Mouse (Mus musculus) embryo, embryonic 10.5 days (tissue): Measurements from ENCODE around the gene Fam24a.

ENCODE experiments used
- DNase-seq: peaks from one replicate; pipeline ENCODE4 v3.0.0-alpha.2; 2015; ENCODE audit warnings: low spot score

The Fam24a gene

DNA sequence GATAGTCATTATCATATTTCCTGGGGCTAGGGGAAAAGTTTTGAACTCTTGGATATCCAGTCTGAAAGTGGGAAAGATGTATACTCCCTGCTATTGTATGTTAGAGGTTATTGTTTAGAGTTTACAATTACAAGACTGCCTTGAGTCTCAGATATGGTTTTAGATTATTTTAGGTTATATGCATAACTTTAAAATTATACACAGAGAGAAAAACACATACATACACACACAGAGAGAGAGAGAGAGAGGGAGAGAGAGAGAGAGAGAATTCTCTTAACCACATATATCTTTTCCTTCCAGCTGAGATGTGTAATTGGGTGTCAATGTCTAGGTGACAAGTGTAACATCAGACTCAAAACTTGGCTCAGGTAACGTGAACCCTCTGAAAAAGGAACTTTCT, at the start of gene Fam24a:
Gene Fam24a (plus strand): TSS at position 301 of the 400 bp plus-strand sequence.
- no peak for DNase-seq

- peak; percentile 4 for DNase-seq
Observed at GRCm38 (mm10) chr7:131297151-131297550, 36.5 kb upstream of the Fam24a start.

GRCm38 (mm10) chr7:131303340-131303739, 30.3 kb upstream of the Fam24a start:
- no peak for DNase-seq

- no peak for DNase-seq
Observed at GRCm38 (mm10) chr7:131306733-131307132, 26.9 kb upstream of the Fam24a start.

DNA sequence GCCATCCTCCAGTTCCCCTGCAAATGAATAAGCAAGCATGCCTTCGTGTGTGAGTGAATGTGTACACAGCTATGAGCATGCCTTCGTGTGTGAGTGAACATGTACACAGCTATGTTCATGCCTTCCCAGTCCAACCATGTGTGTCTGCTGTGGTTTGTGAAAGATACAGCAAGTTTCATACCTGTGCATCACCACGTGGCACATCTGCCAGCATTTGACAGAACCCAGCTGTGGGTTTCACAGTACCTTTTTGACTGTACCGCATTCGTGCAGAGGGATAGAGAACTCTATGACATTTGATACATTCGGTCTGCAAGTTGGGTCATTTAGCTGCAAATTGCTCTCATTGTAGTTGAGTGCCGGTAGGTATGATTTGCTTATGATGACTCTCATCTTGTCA, 19.2 kb upstream of the Fam24a start:
- DNase-seq = no peak

- peak; percentile 2 for DNase-seq
Observed at GRCm38 (mm10) chr7:131317587-131317986, 16.1 kb upstream of the Fam24a start.

GRCm38 (mm10) chr7:131318340-131318739, 15.3 kb upstream of the Fam24a start:
- DNase-seq = no peak

GRCm38 (mm10) chr7:131322192-131322591, 11.5 kb upstream of the Fam24a start, which contains the start of gene Cuzd1:
Gene Cuzd1, minus strand, starts transcription at chr7:131322292.
- DNase-seq = no peak

- no peak for DNase-seq
Observed at GRCm38 (mm10) chr7:131327054-131327453, 6.6 kb upstream of the Fam24a start.

GRCm38 (mm10) chr7:131329416-131329815, 4.2 kb upstream of the Fam24a start, which contains the start of gene Fam24b:
Gene Fam24b, minus strand, starts transcription at chr7:131329516.
- DNase-seq = no peak

- no peak for DNase-seq
Observed at GRCm38 (mm10) chr7:131331688-131332087, 2.0 kb upstream of the Fam24a start.

DNA sequence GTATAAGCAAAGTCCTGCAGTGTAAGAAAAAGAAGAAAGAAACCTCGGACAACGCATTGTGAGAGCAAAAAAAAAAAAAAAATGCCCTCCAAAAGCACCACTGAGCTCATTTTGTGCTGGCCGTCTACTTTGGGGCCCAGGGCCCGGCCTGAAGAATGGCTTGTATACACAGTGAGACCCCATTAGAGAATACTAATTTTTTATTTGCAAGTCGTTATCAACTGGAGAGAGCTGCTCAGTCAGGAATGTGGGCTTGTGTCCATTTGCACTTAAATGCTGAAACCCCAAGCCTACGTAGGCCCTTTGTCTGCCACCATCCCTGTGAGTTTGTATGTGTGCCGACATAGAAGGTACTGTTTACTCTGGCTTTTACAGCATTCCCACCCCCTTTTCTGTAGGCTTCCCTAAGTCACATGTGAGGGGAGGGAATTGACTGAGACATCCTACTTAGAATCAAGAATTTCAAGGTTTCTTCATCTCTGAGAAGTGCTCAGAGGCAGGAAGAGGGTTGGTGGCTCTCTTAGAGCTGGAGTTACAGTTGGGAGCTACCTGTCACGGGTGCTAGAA, 3.9 kb downstream of the Fam24a start:
- DNase-seq = no peak

- no peak for DNase-seq
Observed at GRCm38 (mm10) chr7:131345856-131346541, 12.3 kb downstream of the Fam24a start.

- no peak for DNase-seq
Observed at GRCm38 (mm10) chr7:131356105-131356504, 22.4 kb downstream of the Fam24a start.

DNA sequence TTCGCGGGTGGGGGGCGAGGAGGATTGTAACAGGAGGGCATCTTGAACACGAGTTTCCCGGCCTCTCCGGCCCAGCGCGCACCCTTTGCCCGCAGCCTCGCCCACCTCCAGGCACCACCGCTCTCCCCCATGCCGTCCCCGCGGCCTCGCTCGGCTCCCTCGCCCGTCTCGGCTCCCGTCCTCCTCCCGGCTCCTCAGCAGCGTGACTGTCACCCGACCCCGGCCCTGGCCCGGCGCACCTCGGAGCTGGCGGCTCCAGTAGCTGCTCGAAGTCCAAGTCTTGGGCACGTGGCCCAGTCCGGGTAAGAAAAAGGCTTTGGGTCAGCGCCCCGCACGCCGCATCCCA, 28.6 kb downstream of the Fam24a start:
- DNase-seq = no peak

- DNase-seq = peak; percentile 99
Observed at GRCm38 (mm10) chr7:131362615-131363300, 29.1 kb downstream of the Fam24a start, which contains the start of gene 2310057M21Rik. Gene 2310057M21Rik, minus strand, starts transcription at chr7:131362759.

- no peak for DNase-seq
Observed at GRCm38 (mm10) chr7:131364131-131364530, 30.5 kb downstream of the Fam24a start.

DNA sequence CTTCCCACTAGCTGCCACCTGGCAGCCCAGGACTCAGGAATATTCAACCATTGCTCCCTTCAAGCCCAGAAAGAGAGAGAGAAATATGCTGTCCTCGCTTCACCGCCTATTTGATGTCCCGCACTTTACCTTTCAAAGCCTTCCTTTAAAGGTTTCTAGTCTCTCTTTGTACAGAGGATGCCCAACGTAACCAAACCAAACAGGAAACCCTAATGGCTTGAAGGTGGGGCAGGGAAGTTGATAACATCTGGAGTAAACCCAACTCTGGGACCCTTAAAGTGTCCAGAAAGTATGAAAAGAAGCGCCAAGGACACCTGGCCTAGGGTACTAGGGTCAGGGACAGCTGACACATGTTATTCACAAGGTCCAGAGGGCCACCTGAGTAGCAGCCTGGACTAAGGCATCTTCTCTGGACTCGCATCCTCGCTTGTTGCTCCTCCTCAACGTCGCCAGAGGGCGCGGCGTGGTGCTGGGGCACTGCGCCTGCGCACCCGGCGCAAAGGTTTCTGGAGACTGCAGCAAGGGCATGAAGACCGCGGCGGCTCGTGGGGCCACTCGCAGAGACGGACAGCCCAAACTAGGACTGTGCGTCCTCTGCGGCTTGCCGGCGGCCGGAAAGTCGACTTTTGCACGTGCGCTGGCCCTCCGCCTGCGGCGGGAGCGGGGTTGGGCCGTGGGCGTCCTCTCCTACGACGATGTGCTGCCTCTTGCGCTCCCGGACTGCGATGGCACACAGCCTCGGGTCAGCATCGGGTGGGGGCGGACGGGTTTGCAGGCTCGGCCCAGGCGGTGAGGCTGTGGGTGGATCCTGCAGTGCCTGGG, 37.2 kb downstream of the Fam24a start, which contains the start of gene Pstk:
Gene Pstk (plus strand): TSS at position 494 of the 822 bp plus-strand sequence.
- DNase-seq = peak; percentile 94

DNA sequence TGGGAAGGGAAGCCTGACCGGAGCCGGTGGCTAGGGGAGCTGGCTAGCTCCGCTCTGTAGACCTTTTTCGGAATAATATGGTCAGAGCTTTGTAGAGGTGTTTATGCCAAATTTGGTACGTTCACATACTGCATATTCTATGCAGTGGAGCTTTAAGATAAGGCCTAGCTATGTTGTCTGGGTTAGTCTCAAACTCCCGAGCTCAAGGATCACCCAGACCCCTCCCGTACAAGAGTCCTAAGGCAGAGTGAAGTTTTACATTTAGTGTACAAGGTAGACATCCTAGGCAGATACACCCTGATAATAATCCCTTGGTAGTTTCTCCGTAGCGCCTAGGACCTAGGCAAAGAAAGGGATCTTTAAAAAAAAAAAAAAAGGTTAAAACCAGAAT, 37.8 kb downstream of the Fam24a start:
- DNase-seq = no peak

DNA sequence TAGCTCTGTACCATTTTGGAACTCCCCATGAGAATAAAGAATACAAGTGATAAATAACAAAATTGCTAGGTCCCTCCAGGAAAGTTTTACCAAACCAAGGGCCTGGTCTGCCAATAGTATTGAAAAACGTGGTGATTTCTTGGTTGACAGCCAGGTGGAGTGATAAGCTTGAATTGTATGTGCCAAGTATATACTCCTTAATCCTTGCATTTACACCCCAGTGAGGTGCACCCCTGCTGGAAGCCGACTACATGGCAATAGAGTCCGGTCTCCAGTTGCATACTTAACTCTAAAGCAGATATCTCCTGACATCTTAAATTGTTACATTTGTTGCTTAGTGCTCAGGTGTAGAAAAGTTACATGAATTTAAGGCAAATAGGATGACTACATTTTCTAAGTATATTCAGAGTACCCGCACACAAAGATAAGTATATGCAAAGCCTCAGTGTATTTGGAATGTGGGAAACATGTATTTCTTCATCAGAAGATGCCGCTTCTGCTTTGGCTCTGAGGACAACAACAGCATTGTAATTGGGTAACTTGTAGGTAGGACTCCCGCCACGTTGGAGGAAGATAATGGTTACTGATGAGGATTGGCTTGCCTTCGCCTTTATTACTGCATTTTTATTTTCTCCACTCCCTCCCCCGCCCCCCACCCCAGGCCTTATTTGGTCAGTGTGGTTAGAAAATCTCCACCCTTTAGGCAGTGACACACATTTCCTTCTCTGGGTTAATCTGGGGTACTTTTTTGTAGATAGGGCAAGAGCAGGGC, 38.4 kb downstream of the Fam24a start:
- DNase-seq = peak; percentile 30
